In the genomic region with DNA sequence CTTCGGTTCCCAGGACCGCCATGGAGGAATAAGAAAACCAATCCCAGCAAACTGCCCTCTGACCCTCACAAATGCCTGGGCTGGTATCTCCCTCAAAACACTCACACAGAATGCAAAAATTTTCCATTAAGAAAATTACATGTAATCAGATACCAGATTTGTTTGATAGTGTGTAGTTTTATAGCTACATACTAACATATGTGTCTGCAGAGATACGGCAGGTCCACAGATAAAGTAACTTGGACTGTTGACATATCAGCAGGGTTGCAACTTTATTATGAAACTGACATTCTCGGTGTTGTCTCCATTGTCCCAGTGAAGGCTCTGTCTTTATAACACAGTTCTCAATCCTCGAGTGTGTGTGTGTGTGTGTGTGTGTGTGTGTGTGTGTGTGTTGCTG, we compare ENCODE assay signal across 28 mouse cellular contexts.
"Had no signal": no experiment of that assay in that cellular context is flagged by ENCODE, and none has a peak within 500 bp of the region (broad histone marks: within the 10 kb centered on the region; RNA-seq: fewer than 3 reads in every experiment).

No protein-coding gene starts in this region.

- H3K4me1 ChIP-seq: embryonic facial prominence, embryonic 12.5 days; forebrain, embryonic 12.5 days; forebrain, embryonic 13.5 days had no signal

- H3K9me3 ChIP-seq: embryonic facial prominence, embryonic 10.5 days; embryonic facial prominence, embryonic 12.5 days; embryonic facial prominence, embryonic 13.5 days; embryonic facial prominence, embryonic 15.5 days; forebrain, embryonic 10.5 days; forebrain, embryonic 12.5 days; forebrain, embryonic 13.5 days; forebrain, embryonic 15.5 days had no signal

- H3K9ac ChIP-seq: embryonic facial prominence, embryonic 12.5 days; embryonic facial prominence, embryonic 13.5 days; embryonic facial prominence, embryonic 15.5 days; forebrain, embryonic 12.5 days; forebrain, embryonic 13.5 days; forebrain, embryonic 15.5 days; forebrain, postnatal 0 days had no signal

- H3K36me3 ChIP-seq: forebrain, embryonic 12.5 days; forebrain, embryonic 15.5 days had no signal

- H3K4me3 ChIP-seq: embryonic facial prominence, embryonic 10.5 days; embryonic facial prominence, embryonic 12.5 days; embryonic facial prominence, embryonic 13.5 days; embryonic facial prominence, embryonic 15.5 days; erythroblast, embryonic 14.5 days; forebrain, embryonic 10.5 days; forebrain, embryonic 12.5 days; forebrain, embryonic 13.5 days; forebrain, embryonic 15.5 days; gastrocnemius, adult 2 months; heart, adult 2 months had no signal

- ATAC-seq: forebrain, embryonic 13.5 days; forebrain, embryonic 14.5 days; forebrain, embryonic 15.5 days; forebrain, embryonic 16.5 days; forebrain, postnatal 0 days had no signal

- H3K27ac ChIP-seq: embryonic facial prominence, embryonic 10.5 days; embryonic facial prominence, embryonic 12.5 days; embryonic facial prominence, embryonic 13.5 days; embryonic facial prominence, embryonic 15.5 days; forebrain, embryonic 10.5 days; forebrain, embryonic 12.5 days; forebrain, embryonic 13.5 days; forebrain, embryonic 15.5 days; gastrocnemius, adult 2 months; heart, adult 2 months had no signal

- H3K4me2 ChIP-seq: embryonic facial prominence, embryonic 12.5 days; embryonic facial prominence, embryonic 13.5 days; embryonic facial prominence, embryonic 15.5 days; forebrain, embryonic 12.5 days; forebrain, embryonic 13.5 days; forebrain, embryonic 15.5 days had no signal

- DNase-seq: cerebellum, adult 2 months; cerebellum, adult 8-10 months; cerebellum, adult 9-10 months; cerebellum, adult 9-11 months; cerebellum, postnatal 14 days; cerebellum, postnatal 25 days; cerebellum, postnatal 36 days; embryo, embryonic 11 days; forebrain, postnatal 0 days; gastrocnemius, adult 2 months; gastrocnemius, postnatal 10 days; gastrocnemius, postnatal 14 days; gastrocnemius, postnatal 25 days; gastrocnemius, postnatal 36 days; heart, adult 11 months; heart, adult 18-20 months; heart, adult 2 months had no signal

- H3K27me3 ChIP-seq: embryonic facial prominence, embryonic 12.5 days; embryonic facial prominence, embryonic 13.5 days; embryonic facial prominence, embryonic 15.5 days; forebrain, embryonic 12.5 days; forebrain, embryonic 13.5 days; forebrain, embryonic 15.5 days had no signal
